In the genomic region with DNA sequence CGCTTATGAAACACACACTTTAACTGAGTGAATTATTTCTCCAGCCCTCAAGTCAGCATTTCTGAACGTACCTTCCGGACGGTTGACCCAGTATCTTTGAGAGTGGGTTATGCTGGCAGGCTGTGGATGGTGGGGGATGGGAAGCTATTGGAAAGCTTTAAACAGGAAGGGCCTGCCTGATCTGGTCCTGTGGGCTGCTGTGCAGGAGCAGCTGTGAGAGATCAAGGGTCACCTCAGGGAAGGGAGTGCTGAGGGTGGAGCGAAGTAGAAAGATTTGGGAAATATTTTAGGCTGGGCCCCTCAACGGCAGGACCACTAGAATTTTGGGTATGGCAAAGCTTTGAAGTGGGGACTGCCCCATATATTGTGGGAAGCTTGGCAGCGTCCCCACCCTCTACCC, we compare ENCODE assay signal across 12 mouse cellular contexts. TPM values are rescaled to one million over a fixed set of nuclear protein-coding genes. Genes with fewer than 3 reads are reported as not detected.
"Had no signal": no experiment of that assay in that cellular context is flagged by ENCODE, and none has a peak within 500 bp of the region (broad histone marks: within the 10 kb centered on the region; RNA-seq: fewer than 3 reads in every experiment).

No protein-coding gene starts in this region.

- H3K4me3 ChIP-seq: layer of hippocampus, adult 2 months; limb, embryonic 13.5 days; midbrain, embryonic 12.5 days had no signal

- H3K9me3 ChIP-seq: limb, embryonic 13.5 days; midbrain, embryonic 12.5 days had no signal

- H3K4me1 ChIP-seq: midbrain, embryonic 12.5 days had no signal

- ATAC-seq: midbrain, embryonic 16.5 days had no signal

- H3K36me3 ChIP-seq: limb, embryonic 13.5 days; midbrain, embryonic 12.5 days had no signal

- H3K9ac ChIP-seq: limb, embryonic 13.5 days; liver, embryonic 14.5 days; midbrain, embryonic 12.5 days had no signal

- DNase-seq: kidney, adult 18-20 months; kidney, postnatal 10 days; left cerebral cortex, postnatal 4 days; right cerebral cortex, postnatal 14 days; thymus, postnatal 36 days had no signal

- H3K27ac ChIP-seq: layer of hippocampus, adult 2 months; limb, embryonic 13.5 days; liver, embryonic 14.5 days; midbrain, embryonic 12.5 days had no signal

RNA-seq across cellular contexts. Expression of a gene that starts 16.9 kb away (rescaled TPM):
- total RNA-seq: liver, adult 2 months; megakaryocyte-erythroid progenitor cell, adult 5-6 weeks had no signal
